Mouse (Mus musculus) E14TG2a.4 (cell line): Measurements from ENCODE around the gene Rplp2.

Source experiments
- CTCF ChIP-seq: conservative IDR thresholded peaks from 2 replicates; pipeline ENCODE4 v1.5.1; 2014; ENCODE audit warnings: low read length
- POU5F1 ChIP-seq: IDR thresholded peaks from 2 replicates; pipeline ENCODE4 v1.6.1; 2014; ENCODE audit warnings: low read length, borderline replicate concordance

- TF ChIP-seq CTCF (no peak), POU5F1 (no peak)
These were observed 16.8 kb downstream of the Rplp2 start for GRCm38 (mm10) chr7:141463824-141464602.
